In the genomic region with DNA sequence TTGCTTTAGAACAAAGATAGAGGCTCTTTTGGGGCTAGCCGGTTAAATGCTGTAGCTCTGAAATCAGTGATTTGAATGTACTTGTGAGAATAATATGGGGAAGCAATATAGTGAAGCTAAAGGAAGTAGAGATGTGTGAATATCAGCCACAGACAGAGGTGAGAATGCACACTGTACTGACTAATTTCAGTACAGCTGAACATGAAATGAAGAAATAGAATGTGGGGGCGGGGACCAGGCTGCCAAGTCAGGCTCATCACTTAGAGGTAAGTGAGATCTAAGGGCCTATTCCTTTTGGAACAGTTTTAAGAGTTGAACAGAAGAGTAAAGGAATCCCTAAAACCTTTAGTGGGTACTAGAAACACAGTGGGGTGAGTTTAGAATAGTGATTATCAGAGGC, we compare ENCODE assay signal across 25 mouse cellular contexts.
DNase-seq lines count a peak whose midpoint lies in the region; ATAC-seq lines count a peak whose summit lies in the region.
"Had no signal": no experiment of that assay in that cellular context is flagged by ENCODE, and none has a peak within 500 bp of the region (broad histone marks: within the 10 kb centered on the region; RNA-seq: fewer than 3 reads in every experiment).

No protein-coding gene starts in this region.

- H3K27me3 ChIP-seq in intestine, embryonic 16.5 days (replicated peaks; ENCODE audit: control insufficient read depth, insufficient read depth, low read length): no peaks in the 10 kb centered on the region
- H3K27me3 ChIP-seq: forebrain, embryonic 13.5 days; heart, embryonic 12.5 days; heart, embryonic 15.5 days; hindbrain, embryonic 13.5 days had no signal

- no peaks in the 10 kb centered on the region for H3K36me3 ChIP-seq in intestine, embryonic 16.5 days (ENCODE audit: control insufficient read depth, insufficient read depth, low read length)
- H3K36me3 ChIP-seq: forebrain, embryonic 10.5 days; heart, embryonic 12.5 days; heart, embryonic 15.5 days; hindbrain, embryonic 10.5 days; hindbrain, embryonic 13.5 days had no signal

- no peak overlapping the region for H3K4me2 ChIP-seq in intestine, embryonic 16.5 days (ENCODE audit: low read depth, low read length)
- H3K4me2 ChIP-seq: forebrain, embryonic 13.5 days; heart, embryonic 12.5 days; heart, embryonic 15.5 days; hindbrain, embryonic 13.5 days had no signal

- WGBS in intestine, embryonic 16.5 days: 91% methylated on average over 2 of the region's 2 CpGs

- no peak overlapping the region for H3K9ac ChIP-seq in intestine, embryonic 16.5 days (ENCODE audit: low read depth, low read length)
- H3K9ac ChIP-seq: forebrain, embryonic 13.5 days; heart, embryonic 12.5 days; heart, embryonic 15.5 days; hindbrain, embryonic 13.5 days had no signal

- ATAC-seq in intestine, embryonic 16.5 days: no peak
- ATAC-seq: CD4-positive, CD25-positive, alpha-beta regulatory T cell, adult 4 months; forebrain, embryonic 13.5 days; forebrain, embryonic 16.5 days; hindbrain, embryonic 16.5 days had no signal

- no peaks in the 10 kb centered on the region for H3K4me1 ChIP-seq in intestine, embryonic 16.5 days (ENCODE audit: control insufficient read depth, insufficient read depth, low read length)
- H3K4me1 ChIP-seq: forebrain, embryonic 10.5 days; forebrain, embryonic 13.5 days; heart, embryonic 12.5 days; heart, embryonic 15.5 days; hindbrain, embryonic 10.5 days; hindbrain, embryonic 13.5 days had no signal

- peak; percentile 6 to 51 for DNase-seq in frontal cortex, adult 2 months (ENCODE audit: extremely low spot score in 1 of 2, low spot score in 1 of 2)
- DNase-seq in frontal cortex, postnatal 25 days (ENCODE audit: low spot score in 2 of 2): no peak
- peak; percentile 4 to 49 for DNase-seq in left cerebral cortex, postnatal 25 days (ENCODE audit: low spot score in 2 of 2)
- no peak for DNase-seq in left cerebral cortex, postnatal 10 days (ENCODE audit: extremely low spot score in 1 of 2, low spot score in 2 of 2)
- DNase-seq in A20 (ENCODE audit: low read depth, low spot score): peak; percentile 68
- peak; percentile 2 to 26 for DNase-seq in frontal cortex, postnatal 36 days (ENCODE audit: low spot score in 2 of 2)
- DNase-seq: adrenal gland, adult 8-10 months; adrenal gland, postnatal 25 days; cerebellum, adult 18-20 months; cerebellum, adult 9-10 months; cerebellum, postnatal 14 days; gastrocnemius, postnatal 25 days; heart, adult 18-20 months; heart, postnatal 10 days; heart, postnatal 36 days had no signal

- H3K9me3 ChIP-seq in intestine, embryonic 16.5 days (ENCODE audit: control insufficient read depth, low read length): no peaks in the 10 kb centered on the region
- H3K9me3 ChIP-seq: forebrain, embryonic 10.5 days; forebrain, embryonic 13.5 days; heart, embryonic 12.5 days; heart, embryonic 15.5 days; hindbrain, embryonic 10.5 days; hindbrain, embryonic 13.5 days had no signal

- intact Hi-C loops in left cerebral cortex, postnatal 25 days (cut with DNase I): no loop called here
- intact Hi-C loops in left cerebral cortex, postnatal 10 days (cut with DNase I): no loop called here

- H3K4me3 ChIP-seq in intestine, embryonic 16.5 days (ENCODE audit: low read length): no peak overlapping the region
- H3K4me3 ChIP-seq: forebrain, embryonic 10.5 days; forebrain, embryonic 13.5 days; heart, embryonic 12.5 days; heart, embryonic 15.5 days; hindbrain, embryonic 10.5 days; hindbrain, embryonic 13.5 days had no signal

- no peak overlapping the region for H3K27ac ChIP-seq in intestine, embryonic 16.5 days (ENCODE audit: low read length)
- H3K27ac ChIP-seq: forebrain, embryonic 10.5 days; forebrain, embryonic 13.5 days; heart, embryonic 15.5 days; hindbrain, embryonic 10.5 days; hindbrain, embryonic 13.5 days had no signal

Comparison
In these comparisons a context has a peak if more than half of its experiments do, and no peak if none do; other contexts are left out.
1. DNase-seq: peak in frontal cortex, adult 2 months (2 of 2), left cerebral cortex, postnatal 25 days (2 of 2), A20 (single experiment) and frontal cortex, postnatal 36 days (2 of 2); none in frontal cortex, postnatal 25 days (0 of 2) and left cerebral cortex, postnatal 10 days (0 of 2).